Mouse (Mus musculus) frontal cortex, adult (tissue): ENCODE measurements around the gene Ski.

ENCODE experiments used
- ATAC-seq: cut with Nextera tagmentation; 2 replicates; pipeline ENCODE4 v1.9.2; 2017; ENCODE audit warnings: mild to moderate bottlenecking, moderate library complexity, mixed read lengths; ENCODE audit not compliant: low TSS enrichment

Ski gene

DNA sequence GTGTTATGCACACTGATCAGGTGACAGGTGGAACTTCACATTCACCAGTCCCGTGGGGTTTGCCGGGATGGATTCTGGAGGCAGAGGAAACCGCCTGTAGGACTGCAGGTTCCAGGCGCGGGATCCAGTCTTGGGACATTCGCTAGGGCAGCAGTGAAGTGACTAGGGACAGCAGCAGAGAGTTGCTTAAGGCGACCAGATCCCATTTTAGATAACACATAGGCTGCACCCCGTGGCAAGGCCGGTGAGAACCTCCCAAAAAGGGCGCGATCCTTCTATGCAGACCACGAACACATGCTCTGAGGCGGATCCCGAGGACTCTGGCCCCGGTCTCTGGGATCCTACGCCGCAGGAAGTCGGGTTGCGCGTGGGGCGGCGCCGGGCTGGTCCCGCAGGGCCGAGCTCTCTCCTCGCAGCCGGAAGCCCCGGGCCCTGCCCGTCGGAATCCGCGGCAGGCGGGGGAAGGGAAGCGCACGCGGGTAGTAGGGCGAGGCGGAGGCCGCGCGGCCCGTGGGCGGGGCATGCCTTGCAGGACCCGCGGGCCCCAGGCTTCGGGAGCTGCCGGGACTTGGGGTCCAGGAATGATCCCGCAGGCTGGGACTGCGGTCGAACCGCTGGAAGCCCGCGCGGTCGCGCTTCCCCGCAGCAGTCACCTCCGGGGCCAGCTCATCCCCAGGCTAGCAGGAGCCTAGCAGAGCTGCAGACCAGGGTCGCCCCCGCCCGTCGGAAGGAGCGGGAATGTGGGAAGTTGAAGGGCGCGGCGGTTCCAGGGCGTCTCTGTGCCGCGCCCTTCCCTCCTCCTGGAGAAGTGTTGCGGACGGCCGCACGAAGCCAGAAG lies 71.9 kb downstream of the Ski start:
- peak; percentile 35; the same call in 1 of the 2 replicates for ATAC-seq

DNA sequence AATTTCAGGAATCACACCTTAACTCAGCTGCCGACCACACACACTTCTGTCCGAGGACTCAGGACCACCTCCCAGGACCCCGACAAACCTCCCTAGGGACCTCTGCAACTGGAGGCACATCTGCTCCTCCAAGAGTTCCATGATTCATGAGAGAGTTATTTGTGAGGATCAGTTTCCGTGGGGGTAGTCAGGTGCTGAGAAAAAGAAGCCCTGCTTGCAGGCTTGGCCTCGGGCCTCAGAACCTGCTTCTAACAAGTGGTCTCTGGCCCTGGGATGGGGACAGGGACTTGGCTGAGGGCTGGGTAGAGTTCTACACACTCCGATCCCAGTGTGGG lies 72.5 kb downstream of the Ski start:
- no peak for ATAC-seq

DNA sequence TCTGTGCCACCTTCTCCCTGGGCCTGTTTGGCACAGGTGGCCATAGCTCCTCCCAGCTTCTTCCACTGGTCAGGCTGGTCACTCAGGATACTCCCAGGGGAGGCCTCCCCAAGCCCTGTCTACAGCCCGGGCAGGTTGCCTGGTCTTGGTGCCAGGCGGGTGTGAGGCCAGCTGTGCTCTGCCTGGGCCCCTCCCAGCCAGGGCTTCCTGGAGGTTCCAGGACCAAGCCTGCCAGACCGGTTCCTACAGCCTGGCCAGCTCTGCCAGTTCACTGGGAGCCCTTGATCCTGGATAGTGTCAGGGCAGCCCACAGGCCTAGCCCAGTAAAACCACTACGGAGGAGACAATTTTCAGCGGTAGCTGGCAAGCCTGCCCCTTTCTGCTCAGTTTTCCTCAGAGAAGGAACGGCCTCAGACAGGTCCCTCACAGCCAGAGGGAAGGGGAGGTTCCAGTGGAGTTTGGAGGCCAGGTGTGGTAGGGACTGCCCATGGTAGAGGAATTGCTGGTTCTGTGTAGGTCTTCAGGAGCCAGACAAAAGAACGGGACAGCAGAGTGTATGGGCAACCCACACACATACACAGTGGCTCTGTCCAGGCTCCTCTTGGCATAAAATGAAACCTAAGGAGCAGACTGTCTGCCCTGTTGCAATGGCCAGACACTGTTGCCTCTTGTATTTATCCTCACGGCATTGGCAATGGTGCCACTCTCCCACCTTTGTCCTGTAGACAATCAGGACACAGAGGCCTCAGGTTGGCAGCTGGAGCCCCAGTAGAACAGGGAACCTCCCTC lies 73.3 kb downstream of the Ski start:
- no peak for ATAC-seq

DNA sequence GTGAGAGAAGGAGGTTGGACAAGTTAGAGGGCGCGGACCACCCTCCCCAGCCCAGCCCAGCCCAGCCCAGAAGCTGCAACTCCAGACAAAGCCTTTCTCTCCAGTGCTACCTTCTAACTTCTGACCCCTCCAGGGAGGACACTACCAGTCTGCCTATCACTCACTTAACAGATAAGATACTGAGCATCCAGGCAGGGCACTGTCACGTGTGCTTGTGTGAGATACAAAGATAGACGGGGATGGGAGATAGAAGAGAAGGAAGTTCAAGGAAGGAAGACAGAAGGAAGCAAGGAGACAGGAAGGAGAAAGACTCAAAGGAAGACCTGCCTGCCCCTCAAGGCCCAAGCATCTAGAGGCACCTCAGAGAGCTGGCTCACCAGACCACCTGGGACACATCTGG lies 73.9 kb downstream of the Ski start:
- no peak for ATAC-seq

DNA sequence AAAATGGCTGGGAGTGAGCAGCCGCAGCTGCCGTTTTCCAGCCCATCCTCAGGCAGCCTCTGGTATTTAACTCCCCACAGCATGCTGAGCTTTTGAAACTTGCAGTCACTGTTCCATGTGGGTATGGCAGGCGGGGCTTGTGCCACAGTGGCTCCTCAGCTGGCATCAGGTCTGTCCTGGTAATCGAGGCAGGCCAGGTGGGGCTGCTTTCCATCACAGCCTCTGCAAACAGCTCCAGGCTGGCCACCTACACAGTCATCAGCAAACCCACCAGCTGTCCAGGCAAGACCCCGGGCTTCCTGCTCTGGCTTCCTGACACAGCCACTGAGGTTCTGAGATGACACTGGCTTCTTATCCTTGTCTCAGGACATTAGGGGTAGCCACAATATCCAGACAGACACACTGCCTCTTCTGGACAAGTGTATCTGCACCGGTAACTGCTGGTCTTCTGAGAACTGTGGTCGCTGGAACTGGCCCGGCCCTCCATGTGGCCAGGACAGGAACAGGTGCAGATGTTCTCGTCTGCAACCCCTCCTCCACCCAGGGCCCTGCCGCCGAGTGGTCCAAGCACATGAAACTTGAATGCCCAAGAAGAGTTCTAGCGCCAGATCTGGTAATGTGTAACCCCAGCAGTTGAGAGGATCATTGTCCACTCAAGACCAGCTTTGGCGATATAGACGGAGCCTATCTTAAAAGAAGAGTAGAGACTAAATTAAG lies 76.1 kb downstream of the Ski start:
- peak; percentile 19; the same call in 1 of the 2 replicates for ATAC-seq

DNA sequence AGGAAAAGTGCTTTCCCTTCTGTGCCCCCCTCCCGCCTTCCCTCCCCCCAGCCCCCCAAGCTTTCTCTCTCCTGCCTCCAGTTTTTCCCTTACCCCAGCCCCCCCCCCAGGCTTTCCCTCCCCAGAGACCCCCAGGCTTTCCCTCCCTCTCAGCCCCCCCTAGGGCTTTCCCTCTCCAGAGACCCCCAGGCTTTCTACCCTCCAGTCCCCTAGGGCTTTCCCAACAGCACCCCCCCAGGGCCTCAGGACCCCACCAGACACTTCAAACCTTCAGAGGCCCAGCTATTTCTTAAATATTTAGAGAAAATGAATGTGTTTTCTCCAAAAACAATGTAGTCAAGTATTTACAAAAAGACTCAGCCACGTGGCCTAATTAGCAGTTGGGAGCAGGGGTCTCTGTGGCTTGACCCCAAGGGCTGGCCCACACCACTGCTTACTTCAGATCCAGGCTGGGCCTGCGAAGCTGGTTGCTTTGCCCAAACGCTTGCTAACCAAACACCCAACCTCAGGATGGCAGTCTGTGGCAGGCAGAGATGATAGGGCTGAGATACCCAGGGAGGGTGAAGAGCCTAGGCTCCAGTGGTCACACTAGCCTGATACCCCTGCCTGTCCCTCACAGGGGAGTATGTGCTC lies 77.7 kb downstream of the Ski start:
- ATAC-seq: no peak

DNA sequence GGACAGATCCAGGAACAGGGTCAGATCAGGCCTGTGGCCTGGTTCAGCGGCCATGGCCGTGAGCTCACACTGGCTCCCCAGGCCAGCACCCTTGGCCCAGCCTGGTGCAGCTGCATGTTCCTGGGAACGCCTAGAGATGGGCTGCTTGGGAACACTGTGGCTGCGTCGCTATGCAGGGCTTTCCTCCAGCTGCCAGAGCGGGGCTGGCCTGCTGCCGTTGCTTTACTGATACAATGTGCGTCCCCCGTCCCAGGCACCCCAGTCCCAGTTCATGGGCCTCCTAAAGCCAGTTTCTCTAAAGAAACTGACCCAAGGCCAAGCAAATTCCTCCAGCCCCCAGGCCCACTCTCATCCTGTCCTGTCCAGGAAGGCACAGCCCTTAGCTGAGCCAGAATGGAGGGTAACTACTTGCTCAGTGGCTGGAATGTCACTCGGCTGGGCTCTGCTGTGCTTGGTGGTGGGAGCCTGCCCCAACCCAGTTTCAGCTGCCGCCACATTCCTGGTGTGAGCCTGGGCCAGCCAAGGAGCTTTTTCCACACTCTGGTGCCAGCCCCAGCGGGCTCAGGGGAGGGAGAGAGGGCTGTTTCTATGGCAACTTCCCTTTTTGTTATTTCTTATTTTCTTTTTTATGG lies 78.4 kb downstream of the Ski start:
- ATAC-seq: peak; percentile 66

DNA sequence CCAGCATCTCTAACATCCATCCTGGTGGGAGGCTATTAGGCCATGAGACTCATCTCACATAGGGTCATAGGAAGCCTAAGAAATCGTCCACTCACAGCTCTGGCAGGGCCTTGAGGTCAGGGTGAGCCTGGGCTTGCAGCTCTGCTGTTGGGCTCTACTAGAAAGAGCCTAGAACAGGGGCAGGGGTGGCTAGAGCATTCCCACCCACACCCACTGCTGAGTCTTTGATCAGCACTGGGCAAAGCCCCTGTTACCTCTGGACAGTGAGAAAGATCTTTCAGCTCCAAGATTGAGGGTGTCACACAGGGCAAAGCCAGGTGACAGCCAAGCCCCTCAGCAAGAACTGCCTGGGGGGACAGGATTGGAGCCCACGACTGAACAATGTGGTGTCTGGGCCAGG lies 79.0 kb downstream of the Ski start:
- no peak for ATAC-seq

DNA sequence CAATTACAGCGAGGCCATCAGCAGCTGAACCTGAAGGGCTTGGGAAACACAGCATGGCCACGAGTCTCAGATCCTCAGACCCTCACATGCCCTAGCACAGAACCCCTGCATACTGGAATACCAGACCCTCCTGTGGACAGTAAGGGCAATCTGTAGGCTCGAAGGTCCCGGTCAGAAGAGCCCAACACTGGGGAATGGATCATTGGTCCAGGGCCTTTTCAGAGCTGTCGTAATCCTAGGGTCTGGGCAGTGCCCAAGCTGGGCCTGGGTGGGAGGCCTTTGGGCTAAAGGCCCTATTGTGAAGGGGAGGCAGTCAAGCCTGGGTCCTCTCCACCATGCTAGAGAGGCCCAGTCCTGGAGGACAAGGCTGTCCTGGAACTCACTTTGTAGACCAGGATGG lies 79.6 kb downstream of the Ski start:
- ATAC-seq: no peak

DNA sequence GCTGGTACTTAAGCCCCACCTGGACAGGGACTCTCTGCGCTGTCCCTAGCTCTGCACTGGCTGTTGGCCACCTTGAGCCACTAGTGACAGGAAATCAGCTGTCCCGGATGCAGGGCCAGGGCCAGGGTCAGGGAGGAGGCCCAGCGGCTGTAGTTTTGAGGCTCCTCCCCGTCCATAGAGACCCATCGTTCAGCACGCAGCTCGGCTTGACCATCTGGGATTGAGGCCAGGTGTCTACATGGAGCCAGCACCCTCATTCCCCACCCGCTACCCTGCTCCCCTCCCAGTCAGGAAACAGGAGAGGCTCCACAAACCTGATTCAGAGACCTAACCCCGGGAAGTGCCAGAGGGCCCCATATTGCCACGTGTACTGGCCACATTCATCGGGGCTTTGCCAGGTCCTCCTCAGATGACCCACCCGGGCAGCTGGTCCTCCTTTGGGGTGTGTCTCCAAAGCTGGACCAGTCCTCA lies 81.6 kb downstream of the Ski start:
- no peak for ATAC-seq

DNA sequence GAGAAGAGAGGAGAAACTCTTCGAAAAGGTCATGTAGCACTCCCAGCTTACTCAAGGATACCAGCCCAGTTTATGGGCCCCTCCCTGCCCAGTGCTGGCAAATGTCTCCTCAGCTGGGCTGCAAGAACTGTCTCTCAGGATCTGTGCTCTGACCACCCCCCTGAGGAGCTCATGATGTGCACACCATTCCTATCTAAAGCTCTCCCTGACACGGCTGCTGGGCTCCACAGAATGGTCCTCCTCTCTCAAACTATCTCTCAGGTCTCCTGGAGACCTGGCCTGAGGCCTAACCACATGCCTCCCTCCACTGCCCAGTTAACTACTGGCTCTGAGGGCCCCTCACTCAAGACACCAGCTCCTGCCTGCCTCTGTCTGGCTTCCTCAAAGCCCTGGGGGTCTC lies 82.2 kb downstream of the Ski start:
- no peak for ATAC-seq

DNA sequence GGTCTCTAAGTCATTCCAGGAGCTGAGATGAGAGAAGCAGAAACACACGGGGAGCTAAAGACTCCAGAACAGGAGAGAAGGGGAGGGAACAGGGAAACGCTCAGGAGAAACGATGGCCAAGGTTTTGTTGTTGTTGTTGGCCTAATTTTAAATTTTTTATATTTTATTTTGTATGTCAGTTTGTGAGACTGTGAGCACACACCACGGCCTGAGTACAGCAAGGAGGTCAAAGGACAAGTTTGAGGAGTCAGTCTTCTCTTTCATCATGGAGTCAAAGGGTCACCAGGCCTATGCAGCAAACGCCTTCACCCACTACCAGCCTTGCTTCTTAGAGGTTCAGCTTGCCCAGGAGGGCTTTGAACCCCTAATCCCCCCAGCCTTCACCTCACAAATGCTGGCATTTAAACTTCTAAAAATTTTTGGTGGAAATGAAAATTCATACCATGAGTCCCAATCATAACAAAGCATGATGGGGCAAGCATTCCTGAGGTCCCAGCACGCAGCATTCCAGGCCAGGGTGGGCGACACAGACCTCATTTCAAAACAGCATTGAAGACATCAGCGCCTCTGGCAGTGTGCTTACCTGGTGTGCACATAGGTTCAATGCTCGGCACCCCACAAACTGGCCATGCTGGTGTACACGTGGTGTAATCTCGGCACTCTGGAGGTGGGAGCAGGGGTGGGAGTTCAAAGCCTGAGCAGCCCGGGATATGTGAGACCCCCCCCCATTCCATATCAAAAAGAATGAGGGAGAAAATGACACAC lies 82.9 kb downstream of the Ski start:
- ATAC-seq: no peak

DNA sequence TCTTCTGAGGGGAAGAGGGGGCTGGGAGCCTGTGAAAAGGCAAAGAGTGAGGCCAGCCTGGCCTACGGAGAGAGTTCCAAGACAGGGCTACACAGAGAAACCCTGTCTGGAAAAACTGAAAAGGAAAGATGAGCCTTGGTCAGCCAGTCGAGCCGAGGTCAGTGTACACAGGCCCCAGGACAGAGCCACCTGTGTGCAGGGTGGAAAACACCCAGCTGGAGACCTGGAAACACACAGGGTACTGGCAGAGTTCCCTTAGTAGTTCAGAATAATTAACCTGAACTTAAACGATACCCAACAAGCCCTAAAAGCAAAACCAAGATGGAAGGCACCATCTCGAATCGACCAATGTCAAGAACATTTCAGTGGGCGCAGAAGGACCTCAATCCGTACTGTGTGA lies 83.9 kb downstream of the Ski start:
- ATAC-seq: no peak

DNA sequence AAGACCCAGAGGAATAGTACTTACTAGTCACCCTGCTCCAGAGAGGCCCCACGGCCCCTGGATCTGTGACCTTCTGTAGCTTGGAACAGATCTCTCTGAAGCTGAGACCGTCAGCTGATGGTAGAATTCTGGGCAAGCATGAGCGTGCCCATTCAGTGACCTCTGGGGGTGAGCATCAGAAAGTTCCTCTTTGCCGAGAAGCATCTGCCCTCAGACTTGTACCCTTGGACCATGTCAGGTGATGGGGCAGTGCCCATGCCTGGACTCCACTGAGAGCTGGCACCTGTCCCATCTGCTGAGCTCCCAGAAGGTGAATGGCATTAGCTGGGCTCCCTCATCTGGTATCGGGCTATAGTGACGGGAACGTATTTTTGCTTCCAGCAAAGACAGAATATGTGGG lies 84.5 kb downstream of the Ski start:
- ATAC-seq: no peak

DNA sequence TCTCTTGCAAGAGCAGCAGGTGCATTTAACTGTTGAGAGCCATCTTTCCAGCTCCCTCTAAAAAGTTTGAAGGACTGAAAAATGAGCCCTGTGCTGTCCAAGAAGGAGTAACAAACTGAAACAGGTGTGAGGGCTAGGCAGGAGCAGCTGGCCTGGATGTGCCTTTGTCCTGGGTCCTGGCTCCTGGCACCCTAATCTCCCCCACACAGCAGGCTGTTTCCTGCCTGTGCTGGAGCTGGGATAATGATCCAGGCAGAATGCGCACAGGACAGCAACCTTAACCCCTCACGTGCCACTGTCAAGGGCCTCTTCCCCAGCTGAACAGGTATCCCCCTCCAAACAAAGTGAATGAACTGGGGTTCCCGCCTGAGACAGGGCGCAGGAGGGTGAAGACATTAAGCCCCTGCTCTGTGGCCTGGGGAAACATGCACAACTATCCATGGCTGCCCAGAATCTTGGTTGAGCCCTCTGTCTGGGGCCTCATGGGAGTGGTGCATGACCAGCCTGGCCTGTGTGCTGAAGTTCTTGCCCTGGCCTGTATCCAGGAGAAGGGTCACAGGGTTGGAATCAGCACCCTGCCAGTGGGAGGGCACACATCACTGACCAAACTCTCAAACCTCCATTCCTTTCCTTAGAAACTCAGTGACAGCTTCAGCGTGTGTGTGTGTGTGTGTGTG lies 86.3 kb downstream of the Ski start:
- ATAC-seq: no peak

DNA sequence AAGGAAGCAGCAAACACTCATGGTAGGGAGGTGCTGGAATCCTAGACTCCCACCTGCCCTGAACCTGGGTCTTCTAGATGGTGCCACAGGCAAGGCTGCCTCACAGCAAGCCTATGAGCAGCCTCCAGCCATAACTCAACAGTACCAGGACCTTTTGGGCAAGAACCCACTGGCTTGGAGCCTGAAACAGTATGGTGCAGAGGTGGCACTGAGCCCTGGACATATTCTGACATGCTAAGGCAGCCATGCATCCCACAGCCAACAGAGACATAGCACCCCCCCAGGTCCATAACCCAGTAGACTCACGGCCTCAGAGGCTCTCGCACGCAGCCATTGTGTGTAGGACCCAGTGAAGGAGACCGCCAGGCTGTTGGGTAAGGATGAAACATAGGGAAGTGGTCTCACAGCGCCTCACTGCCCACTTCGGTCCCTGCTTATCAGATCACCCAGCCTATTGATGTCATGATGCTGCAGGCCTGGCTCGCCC lies 87.7 kb downstream of the Ski start:
- no peak for ATAC-seq

DNA sequence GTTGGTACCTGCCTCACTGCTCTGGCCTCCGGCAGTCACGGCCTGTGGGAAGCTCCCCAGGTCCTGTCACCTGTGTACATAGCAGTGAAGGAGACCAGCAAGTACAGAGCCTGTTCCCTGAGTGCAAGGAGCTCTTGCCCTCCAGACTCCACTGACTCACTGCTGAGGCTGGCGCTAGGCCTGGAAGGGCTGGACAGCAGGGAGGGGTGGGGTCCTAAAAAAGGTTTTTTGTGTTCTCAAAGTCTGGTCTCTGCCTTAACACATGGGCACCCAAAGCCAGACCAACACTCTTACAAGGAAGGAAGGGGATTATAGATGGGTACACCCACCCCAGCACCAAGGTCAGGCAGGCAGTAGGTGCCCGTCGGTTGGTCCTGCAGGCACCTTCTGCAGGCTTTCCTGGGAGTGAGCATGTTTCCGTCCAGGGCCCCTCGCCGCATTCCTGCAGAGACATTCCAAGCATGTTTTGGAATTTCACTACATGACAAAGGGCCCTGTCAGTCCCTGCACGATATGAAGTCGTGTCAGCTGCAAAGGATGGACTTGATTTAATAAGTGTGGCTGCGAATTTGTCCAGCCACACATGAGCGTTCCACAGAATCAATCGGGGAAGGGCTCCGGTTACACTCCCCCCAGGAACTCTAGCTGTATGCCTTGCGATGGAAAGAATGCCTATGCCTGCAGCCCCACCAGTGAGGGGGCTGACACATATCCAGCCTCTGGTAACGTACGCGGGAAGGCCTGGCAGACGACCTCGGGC lies 88.6 kb downstream of the Ski start:
- ATAC-seq: no peak

DNA sequence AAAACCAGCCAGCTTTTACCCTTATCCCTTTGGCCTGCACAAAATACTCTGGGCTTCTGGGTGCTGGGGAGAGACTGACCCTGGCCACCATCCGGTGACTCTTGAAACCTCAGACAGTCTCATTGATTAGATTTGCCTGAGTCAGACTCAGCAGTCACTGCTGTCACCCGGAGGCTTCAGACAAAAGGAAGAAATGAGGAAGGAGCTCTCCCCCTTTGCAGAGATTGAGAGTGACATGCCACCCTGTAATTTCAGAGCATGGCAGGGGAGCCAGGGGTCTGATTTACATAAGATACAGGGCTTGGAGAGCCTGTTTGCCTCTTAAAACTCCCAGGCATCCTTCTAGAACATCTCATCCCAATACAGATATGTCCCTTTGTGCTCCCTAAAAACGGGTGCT lies 89.2 kb downstream of the Ski start:
- no peak for ATAC-seq

DNA sequence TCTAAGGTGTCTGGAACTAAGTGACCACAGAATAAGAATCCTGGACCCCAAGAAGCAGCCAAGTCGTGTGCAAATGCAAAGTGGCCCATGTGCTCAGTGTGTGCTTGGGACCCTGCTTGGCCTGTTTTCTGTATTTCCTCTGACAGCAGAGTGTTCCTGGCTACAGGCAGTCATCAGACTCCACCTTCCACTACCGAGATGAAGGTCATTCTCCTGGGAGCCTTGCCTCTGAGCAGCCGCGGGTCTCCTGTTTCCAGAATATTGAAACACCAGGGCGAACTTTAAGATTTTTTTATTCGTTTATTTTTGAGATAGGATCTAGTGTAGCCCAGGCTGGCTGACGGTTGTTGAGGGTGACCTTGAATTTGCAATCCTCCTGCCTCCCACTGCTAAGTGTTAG lies 91.8 kb downstream of the Ski start:
- no peak for ATAC-seq
